17 mouse cellular contexts compared by ENCODE assay signal in genomic region chr16:43385620-43386210, GRCm38 (mm10).
DNase-seq lines count a peak whose midpoint lies in the region; ATAC-seq and TF ChIP-seq lines count a peak whose summit lies in the region.
"Had no signal": no experiment of that assay in that cellular context is flagged by ENCODE, and none has a peak within 500 bp of the region (broad histone marks: within the 10 kb centered on the region; RNA-seq: fewer than 3 reads in every experiment).

No protein-coding gene starts in this region.

- intact Hi-C loops in heart, postnatal 10 days (cut with DNase I): no loop called here

- H3K27me3 ChIP-seq in kidney, adult 2 months (replicated peaks; ENCODE audit: control insufficient read depth, insufficient read depth, low read length): no peaks in the 10 kb centered on the region
- H3K27me3 ChIP-seq in kidney, embryonic 15.5 days: no peaks in the 10 kb centered on the region
- H3K27me3 ChIP-seq in hindbrain, embryonic 16.5 days (replicated peaks; ENCODE audit: control insufficient read depth, insufficient read depth, low read length): no peaks in the 10 kb centered on the region
- H3K27me3 ChIP-seq: hindbrain, embryonic 13.5 days had no signal

- ATAC-seq in kidney, embryonic 15.5 days (replicated peaks; ENCODE audit: low FRiP score): no peak
- ATAC-seq in hindbrain, embryonic 16.5 days: no peak
- ATAC-seq: activated CD4-positive, CD25-positive, alpha-beta regulatory T cell, adult 4 months; forebrain, postnatal 0 days had no signal

- H3K27ac ChIP-seq in kidney, adult 2 months (ENCODE audit: insufficient read depth, low read depth, low read length): no peak overlapping the region
- H3K27ac ChIP-seq in kidney, embryonic 15.5 days: no peak overlapping the region
- no peak overlapping the region for H3K27ac ChIP-seq in hindbrain, embryonic 16.5 days (ENCODE audit: low read depth, low read length)
- H3K27ac ChIP-seq: embryonic facial prominence, embryonic 10.5 days; hindbrain, embryonic 13.5 days had no signal

- H3K9me3 ChIP-seq in kidney, embryonic 15.5 days (replicated peaks): no peaks in the 10 kb centered on the region
- H3K9me3 ChIP-seq in hindbrain, embryonic 16.5 days (ENCODE audit: control insufficient read depth, low read length): no peaks in the 10 kb centered on the region
- H3K9me3 ChIP-seq: embryonic facial prominence, embryonic 10.5 days; hindbrain, embryonic 13.5 days had no signal

- H3K36me3 ChIP-seq in kidney, adult 2 months (ENCODE audit: control insufficient read depth, insufficient read depth, low read length): no peaks in the 10 kb centered on the region; the same call in 1 of the 2 replicates
- H3K36me3 ChIP-seq in kidney, embryonic 15.5 days: no peaks in the 10 kb centered on the region
- H3K36me3 ChIP-seq in hindbrain, embryonic 16.5 days (ENCODE audit: control insufficient read depth, insufficient read depth, low read length): no peaks in the 10 kb centered on the region
- H3K36me3 ChIP-seq: embryonic facial prominence, embryonic 10.5 days; hindbrain, embryonic 13.5 days had no signal

- TF ChIP-seq CTCF in kidney, adult 2 months (conservative IDR thresholded peaks at IDR 0.05; ENCODE audit: insufficient read depth, insufficient read length, low read depth, low read length): no peak

- H3K4me3 ChIP-seq in kidney, adult 2 months (ENCODE audit: insufficient read depth, low read depth, low read length): no peak overlapping the region
- H3K4me3 ChIP-seq in kidney, embryonic 15.5 days (replicated peaks): no peak overlapping the region
- H3K4me3 ChIP-seq in hindbrain, embryonic 16.5 days (ENCODE audit: low read length): no peak overlapping the region
- H3K4me3 ChIP-seq: embryonic facial prominence, embryonic 10.5 days; hindbrain, embryonic 13.5 days had no signal

- no peak overlapping the region for H3K9ac ChIP-seq in kidney, embryonic 15.5 days
- H3K9ac ChIP-seq in hindbrain, embryonic 16.5 days (ENCODE audit: low read depth, low read length): no peak overlapping the region
- H3K9ac ChIP-seq: forebrain, postnatal 0 days; hindbrain, embryonic 13.5 days had no signal

- DNase-seq in heart, adult 11 months: peak; percentile 89
- no peak for DNase-seq in heart, postnatal 10 days
- DNase-seq in kidney, adult 2 months: peak; percentile 38
- peak; percentile 8 for DNase-seq in ZHBTc4 (ENCODE audit: low read depth, low spot score)
- DNase-seq: adrenal gland, postnatal 14 days; cerebellum, adult 2 months; cerebellum, postnatal 10 days; forebrain, postnatal 0 days; gastrocnemius, postnatal 36 days; heart, adult 18-20 months; heart, postnatal 14 days; kidney, adult 9 months had no signal

- peaks cover 10% of the 10 kb centered on the region for H3K4me1 ChIP-seq in kidney, adult 2 months (ENCODE audit: control insufficient read depth, insufficient read depth, low read length)
- no peaks in the 10 kb centered on the region for H3K4me1 ChIP-seq in kidney, embryonic 15.5 days
- no peaks in the 10 kb centered on the region for H3K4me1 ChIP-seq in hindbrain, embryonic 16.5 days (ENCODE audit: control insufficient read depth, insufficient read depth, low read depth, low read length)
- H3K4me1 ChIP-seq: embryonic facial prominence, embryonic 10.5 days; hindbrain, embryonic 13.5 days had no signal

- no peak overlapping the region for H3K4me2 ChIP-seq in kidney, embryonic 15.5 days
- no peak overlapping the region for H3K4me2 ChIP-seq in hindbrain, embryonic 16.5 days (ENCODE audit: low read length)
- H3K4me2 ChIP-seq: hindbrain, embryonic 13.5 days had no signal

- 74% methylated on average over 5 of the region's 5 CpGs for WGBS in kidney, adult 2 months
- WGBS in kidney, embryonic 15.5 days: 83% methylated on average over 5 of the region's 5 CpGs
- 68% methylated on average over 5 of the region's 5 CpGs for WGBS in hindbrain, embryonic 16.5 days

- no peak for TF ChIP-seq POLR2A in kidney, adult 2 months (IDR thresholded peaks at IDR 0.05; ENCODE audit: low read depth, low read length)

Comparison
In these comparisons a context has a peak if more than half of its experiments do, and no peak if none do; other contexts are left out.
1. DNase-seq: peak in heart, adult 11 months (single experiment), kidney, adult 2 months (single experiment) and ZHBTc4 (single experiment); none in heart, postnatal 10 days (0 of 2).